Mouse (Mus musculus): ENCODE data around the gene Idh2.

DNA sequence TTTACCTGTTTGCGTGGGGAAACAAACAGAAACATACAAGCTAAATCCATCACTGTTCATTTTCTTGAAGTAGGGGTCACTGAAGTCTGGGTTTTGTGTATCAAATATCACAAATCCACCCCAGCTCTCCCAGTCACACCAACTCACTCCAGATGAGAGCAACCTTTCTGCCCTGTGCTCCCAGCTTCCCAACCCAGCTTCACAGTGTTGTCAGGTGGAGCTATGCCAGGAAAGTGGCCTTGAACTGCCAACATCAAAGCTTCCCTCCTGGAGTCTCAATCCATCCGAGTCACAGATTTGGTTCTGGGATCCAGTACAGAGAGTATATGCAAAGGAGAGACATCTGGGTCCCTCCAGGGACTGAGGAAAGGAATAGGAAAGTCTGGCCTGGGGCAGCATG lies 966 bp upstream of the Idh2 start:
- TF ChIP-seq CTCF (IDR thresholded peaks at IDR 0.05; ENCODE audit: borderline replicate concordance, insufficient read depth, low read depth, low read length), result no peak
- TF ChIP-seq POLR2A (IDR thresholded peaks at IDR 0.05; ENCODE audit: borderline replicate concordance, insufficient read depth, low read length), result no peak

All from cerebellum, adult 2 months (tissue).